Mouse (Mus musculus) G1E (cell line): Measurements from ENCODE around the gene Iqcn.

Experiments used
- CTCF ChIP-seq: IDR thresholded peaks from 2 replicates; pipeline ENCODE4 v1.5.1; 2012; ENCODE audit warnings: low read depth, low read length, inconsistent platforms, mixed read lengths
- GATA1 ChIP-seq: IDR thresholded peaks from 2 replicates; pipeline ENCODE4 v1.6.1; 2012; ENCODE audit warnings: borderline replicate concordance, low read length, inconsistent platforms, mixed read lengths
- GATA2 ChIP-seq: IDR thresholded peaks from 2 replicates; pipeline ENCODE4 v1.6.1; 2012; ENCODE audit warnings: low read depth, low read length, inconsistent platforms, borderline replicate concordance
- POLR2AphosphoS5 ChIP-seq: IDR thresholded peaks from 2 replicates; pipeline ENCODE4 v1.6.1; 2012; ENCODE audit warnings: low read depth, low read length, inconsistent platforms; ENCODE audit not compliant: insufficient replicate concordance
- TAL1 ChIP-seq: conservative IDR thresholded peaks from 2 replicates; pipeline ENCODE4 v1.6.1; 2012; ENCODE audit warnings: low read depth, low read length, inconsistent platforms, mixed read lengths

DNA sequence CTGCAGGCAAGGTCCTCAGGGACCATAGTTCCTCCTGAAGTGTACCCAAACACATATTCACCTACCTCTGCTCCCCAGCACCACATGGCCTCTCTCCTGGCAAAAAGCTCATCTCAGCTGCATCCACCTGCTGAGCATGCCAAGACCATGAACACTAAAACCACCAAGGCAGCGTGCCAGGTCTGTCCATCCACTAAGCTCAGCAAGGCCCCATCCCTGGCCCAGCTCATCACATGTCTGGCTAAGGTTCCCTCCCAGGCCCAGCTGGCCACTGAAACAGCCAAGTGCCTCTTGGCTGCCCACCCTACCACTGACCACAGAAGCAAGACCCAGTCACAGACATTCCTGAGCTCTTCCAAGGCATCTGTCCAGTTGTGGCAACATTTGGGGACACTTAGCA lies 7.0 kb downstream of the Iqcn start:
- TF ChIP-seq CTCF (no peak), TAL1 (no peak), GATA2 (no peak), GATA1 (no peak), POLR2AphosphoS5 (no peak)
